Mouse (Mus musculus) lung, postnatal 25 days (tissue): ENCODE measurements around the gene Mamdc4.

Experiments used
- DNase-seq: peaks from one replicate; pipeline ENCODE4 v3.0.0; 2022; ENCODE audit warnings: low spot score

Mamdc4 gene

DNA sequence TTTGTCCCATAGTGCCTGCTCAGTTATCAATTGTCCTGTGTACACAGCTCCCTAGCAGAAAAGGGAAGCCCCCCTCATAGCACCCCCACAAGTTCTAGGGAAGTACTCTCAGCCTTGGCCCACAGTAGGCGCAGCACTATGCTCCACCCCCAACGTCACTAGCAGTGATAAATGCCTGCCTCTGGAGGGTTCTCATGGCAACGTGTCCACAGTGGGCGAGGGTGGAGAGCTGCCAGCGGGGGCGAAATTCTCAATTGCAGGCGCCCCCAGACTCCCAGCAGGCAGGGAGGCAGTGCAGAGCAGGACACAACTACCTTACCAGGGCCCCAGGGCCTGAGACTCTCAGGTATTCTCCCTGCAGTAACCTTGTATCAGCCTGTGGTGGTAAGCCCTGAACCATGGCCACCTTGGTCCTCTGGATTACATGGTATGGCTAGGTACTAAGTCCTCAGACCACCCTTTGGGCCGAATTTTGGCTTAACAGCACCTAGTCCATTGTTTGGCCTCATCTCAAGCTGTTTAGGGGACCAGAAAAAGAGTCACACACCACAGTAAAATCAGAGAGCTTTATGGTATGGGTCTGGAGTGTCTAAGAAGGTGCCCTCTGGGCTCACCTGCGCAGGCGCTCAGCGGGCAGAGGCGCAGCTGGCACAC is 7.9 kb upstream of the Mamdc4 start:
- no peak for DNase-seq

DNA sequence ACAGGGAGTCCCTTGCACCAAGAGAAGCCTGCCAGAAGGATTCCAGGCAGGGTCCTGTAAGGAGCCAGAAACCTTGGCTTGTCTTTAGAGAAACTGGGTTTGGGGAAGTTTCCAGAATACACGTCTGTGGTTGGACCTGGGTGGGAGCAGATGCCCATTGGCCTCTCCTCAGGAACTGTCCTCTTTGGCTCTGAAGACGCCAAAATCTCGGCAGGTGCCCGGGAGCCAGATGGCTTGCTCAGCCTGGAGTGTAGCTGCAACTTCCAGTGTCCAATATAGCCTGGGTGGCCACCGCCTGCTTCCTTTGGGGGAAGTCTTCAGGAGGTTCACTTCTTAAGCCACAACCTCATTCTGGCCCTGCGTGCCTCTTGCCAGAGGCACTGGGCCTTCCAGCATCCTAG is 7.3 kb upstream of the Mamdc4 start:
- no peak for DNase-seq

DNA sequence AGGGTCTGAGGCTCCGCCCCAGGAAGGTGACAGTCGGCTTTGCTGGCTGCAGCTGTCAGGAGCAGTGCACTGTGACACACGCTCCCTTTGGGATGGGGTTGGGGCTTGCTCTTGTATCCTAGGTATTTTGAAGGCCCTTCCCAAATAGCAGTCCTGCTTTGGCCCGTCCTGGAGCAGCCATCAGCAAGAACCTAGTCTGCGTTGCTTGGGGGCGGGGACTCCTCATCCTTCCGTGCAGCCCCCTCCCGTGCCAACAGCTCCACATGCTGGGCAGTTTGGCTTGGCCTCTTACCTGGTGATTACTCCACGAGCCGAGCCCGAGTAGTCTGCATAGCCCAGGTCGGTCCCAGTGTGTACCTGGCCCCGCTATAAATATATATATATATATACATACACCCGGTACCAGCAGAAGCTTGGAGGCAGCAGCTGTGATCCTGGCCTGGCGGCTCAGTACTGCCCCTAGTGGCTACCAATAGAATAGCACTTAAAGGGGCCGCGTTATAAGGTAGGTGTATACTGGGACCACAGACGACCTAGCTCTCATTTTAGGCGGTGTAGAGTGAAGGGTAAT is 6.7 kb upstream of the Mamdc4 start, which contains the start of gene Ajm1:
Gene Ajm1 (minus strand): TSS at position 464 of the 571 bp plus-strand sequence.
- peak; percentile 67 for DNase-seq

DNA sequence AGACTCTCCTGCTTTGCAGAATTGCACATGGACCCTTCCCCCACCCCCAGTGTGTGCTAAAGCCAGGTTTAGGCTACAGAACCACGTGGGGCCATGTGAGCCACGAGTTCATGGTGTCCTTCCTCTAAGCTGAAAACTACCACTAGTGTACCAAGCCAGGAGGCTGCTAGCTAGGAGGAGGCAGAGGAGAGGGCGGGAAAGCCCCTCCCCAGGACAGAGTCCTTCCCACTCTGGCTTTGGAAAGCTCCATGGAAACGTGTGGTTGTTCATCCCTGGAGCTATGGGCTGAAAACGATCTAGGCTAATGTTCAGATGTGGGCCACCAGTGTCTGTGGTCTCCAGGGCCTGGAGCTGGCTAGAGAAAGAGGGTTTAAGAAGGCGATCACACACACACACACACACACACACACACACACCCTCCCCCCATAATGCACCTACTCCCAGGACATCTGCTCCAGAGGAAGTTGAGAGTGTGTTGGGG is 6.0 kb upstream of the Mamdc4 start:
- DNase-seq = no peak

DNA sequence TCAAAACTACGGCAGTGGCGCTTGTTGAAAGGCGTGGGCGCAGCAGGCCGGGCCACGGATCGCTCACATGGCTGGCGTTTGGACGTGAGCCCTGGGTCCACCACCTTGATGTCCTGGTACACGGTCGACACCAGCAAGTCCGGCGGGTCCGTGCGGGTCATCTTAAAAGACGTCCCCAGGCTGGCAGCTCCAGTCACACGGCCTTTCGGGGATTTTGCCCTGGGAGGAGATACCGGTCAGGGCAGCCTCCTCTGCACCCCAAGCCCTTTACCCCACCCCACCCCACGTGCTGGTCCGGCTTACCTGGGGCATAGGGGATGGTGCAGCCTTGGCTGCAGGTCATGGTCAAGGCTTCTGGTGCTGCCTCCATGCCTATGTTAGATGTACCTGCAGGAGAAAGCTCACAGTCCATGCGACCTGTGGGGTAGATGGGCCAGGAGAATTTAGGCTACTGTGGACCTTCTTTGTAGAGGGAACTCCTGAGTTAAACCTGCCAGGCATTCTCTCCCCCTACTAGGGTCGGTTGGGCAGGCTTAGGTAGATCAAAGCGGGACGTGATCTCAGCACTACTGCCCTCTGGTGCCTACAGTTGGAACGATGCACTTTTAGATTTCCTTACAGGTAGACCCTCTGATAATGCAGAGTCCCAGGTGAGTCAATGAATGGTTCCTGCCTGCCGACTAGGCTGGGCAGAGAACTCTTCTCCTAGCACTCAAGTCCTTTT is 5.3 kb upstream of the Mamdc4 start:
- peak; percentile 57 for DNase-seq

- no peak for DNase-seq
Observed at GRCm38 (mm10) chr2:25578796-25579736, 4.4 kb upstream of the Mamdc4 start.

DNA sequence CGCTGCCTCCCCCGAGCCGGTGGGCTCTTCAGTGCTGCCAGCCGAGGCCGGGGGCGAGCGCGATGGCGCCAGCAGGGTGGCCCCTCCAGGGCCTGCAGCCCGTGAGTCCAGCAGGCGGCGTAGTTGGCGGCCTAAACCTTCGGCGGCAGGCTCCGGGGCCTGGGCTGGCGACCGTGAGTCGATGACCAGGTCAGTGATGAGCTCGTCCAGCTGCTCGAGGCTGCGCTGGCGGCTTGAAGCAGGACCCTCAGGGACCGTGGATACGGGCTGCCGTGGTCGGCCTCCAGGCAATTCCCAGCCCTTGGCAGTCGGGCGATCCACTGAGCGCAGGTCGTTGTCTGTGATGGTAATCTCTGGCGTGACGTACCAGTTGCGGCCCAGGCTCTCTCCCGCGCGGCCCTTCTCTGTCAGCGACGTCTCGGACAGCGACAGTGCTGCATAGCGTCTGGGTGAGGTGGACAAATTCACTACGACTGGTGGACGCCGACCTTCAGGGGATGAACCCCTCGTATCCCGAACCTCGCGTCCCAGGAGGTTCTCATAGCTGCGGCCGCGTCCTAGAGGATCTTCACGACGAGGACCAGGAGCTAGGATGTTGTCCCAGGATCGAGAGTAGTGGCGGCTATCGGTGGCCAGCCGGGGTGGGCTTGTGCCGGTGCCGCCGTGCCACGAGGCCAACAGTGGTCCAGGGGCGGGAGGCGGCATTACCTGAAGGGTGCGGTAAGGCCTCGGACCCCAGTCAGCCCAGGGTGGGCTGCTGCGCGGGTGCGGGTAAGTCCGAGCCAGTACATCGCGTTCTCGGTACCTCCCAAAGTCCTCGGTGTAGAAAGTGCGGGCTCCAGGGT is 3.5 kb upstream of the Mamdc4 start:
- DNase-seq = no peak

DNA sequence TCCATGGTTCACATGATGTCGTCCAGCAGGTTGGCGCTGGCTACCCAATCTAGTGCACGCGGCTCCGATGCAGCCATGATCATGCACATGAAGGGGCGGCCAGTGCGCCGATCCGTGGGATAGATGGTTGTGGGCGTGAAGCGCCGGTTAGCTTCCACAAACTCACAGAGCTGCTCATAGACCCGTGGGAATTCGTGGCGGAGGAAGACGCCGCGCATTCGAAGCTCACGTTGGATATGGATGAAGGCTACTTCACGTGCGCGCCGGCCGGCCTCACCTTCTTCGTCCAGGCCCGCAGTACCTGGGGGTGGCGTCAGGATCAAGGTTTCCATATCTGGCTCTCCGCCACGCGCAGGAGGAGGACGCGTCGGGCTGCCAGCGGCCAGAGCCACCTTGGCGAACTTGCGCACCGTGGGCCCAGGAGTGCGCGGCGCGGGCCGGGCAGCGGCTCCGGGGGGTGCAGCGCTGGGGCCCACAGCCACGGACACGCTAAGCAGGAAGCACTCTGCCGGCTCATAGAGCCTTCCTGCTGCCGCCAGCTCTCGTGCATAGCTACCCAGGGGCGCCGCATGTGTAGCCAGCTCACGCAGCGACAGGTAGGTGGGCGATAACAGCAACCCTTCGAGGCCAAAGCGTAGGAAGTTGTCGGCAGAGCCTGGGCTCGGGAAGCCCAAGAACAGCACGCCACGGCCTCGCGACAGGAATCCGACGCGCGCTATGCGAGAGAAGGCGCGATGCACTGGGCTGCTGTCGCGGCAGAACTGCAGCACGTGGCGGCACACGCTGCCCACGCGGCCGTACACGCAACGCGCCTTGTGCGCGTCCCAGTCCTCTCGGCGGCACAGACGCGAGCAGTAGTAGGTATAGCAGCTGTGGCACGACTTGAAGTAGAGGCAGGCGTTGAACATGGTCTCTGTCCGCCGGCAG is 2.6 kb upstream of the Mamdc4 start:
- no peak for DNase-seq

DNA sequence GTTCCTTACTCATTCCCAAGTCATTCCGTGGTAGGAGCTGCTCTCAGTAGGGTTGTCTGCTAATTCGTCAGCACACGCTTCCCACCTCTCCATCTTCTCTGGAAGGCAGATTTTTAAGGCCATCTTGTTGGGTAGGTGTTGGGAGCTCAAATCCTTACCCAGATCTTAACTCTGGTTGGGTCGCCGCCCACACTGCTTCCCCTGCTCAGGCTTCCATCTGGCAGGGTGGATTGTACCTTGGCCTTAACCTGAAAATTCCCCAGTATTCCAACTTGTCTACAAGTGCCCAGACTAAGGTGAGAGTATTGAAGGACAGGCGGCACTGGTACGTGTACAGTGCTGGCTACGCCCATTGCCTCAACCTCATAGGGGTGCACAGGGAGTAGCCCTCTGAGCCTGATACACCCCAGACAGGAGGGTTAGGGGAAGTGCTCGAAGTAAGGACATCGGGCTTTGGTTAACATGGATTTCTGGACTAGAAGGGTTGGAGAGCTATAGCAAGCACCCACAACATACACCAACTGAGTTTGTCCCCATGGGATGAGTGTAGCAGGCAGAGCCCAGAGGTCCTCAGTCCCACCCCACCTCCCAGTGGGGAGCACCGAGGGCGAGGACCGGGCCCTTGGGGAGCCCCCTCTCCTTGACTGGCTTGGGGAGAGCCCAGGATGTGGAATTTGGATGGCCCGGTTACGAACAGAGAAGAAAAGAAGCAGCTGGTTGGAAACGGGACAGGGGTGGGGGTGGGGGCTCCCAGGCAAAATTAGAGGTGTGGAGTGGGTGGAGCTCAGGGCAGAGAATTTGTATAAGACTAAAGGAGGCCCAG is 1.6 kb upstream of the Mamdc4 start:
- no peak for DNase-seq

- DNase-seq = peak; percentile 28
Observed at GRCm38 (mm10) chr2:25575432-25576027, 885 bp upstream of the Mamdc4 start.

DNA sequence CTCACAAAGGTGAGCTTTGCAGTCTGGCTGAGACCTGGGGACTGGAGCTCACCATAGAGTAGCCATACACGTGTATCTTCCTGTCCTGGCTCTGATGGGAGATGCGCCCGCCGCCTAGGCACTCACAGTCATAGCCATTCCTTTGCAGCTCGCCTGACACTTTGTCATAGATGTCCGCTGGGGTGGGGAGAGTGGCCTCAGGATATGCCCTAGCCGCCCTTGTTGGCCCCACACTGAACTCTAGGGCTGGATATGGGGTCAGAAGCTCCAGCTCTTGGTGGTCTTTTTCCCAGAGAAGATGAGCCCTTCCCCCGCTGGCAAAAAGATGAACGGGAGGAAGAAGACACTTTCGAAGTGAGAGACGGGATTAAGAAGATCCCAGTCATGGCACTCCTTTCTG is 509 bp downstream of the Mamdc4 start:
- no peak for DNase-seq

- no peak for DNase-seq
Observed at GRCm38 (mm10) chr2:25573068-25573467, 1.6 kb downstream of the Mamdc4 start.

- no peak for DNase-seq
Observed at GRCm38 (mm10) chr2:25571221-25571620, 3.4 kb downstream of the Mamdc4 start.

DNA sequence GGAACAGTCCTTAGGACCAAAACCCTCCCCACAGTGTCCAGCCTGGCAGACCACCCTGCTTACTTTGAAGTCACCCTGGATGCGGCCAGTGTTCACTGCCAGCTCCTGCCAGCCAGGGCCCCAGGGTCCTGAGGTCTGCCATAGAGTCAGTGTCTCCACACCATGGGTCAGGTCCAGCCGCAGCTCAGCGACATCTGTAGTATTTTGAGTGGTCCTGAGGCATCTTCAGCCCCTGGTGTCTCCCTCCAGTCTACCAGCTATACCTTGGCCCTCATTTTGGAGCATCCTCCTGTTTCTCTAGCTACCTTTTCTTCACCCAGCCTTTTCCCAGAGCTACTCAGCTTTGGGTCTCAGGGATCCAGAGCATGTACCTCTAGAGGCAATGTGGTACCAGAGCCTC is 5.3 kb downstream of the Mamdc4 start:
- DNase-seq = no peak

- DNase-seq = no peak
Observed at GRCm38 (mm10) chr2:25568473-25569019, 6.1 kb downstream of the Mamdc4 start.

DNA sequence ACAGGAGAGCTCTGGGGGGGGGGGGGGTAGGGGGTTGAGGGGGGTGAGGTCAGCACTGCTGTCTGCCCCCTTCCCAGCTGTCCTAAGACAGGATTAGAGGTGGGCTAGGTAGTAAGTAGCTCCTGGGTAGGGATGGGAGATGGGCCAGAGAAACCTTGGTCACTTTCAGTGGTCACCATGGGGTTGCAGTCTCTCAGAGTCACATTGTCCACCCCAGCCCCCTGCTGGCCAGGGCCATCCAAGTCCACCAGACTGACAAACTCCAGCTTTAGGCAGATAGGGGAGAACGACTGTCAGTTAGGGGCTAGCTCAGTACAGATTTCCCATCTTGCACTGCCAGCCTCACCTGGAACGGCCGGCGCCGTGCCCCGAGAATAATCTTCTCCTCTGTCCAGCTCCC is 8.1 kb downstream of the Mamdc4 start:
- DNase-seq = no peak

GRCm38 (mm10) chr2:25565741-25566140 is 8.9 kb downstream of the Mamdc4 start:
- DNase-seq = no peak

GRCm38 (mm10) chr2:25561946-25562345 is 12.7 kb downstream of the Mamdc4 start:
- DNase-seq = no peak
